Mouse (Mus musculus) megakaryocyte, embryonic 14.5 days (primary cell): ENCODE measurements around the gene Zfp248.

ENCODE experiments used
- FLI1 ChIP-seq: IDR thresholded peaks from 2 replicates; pipeline ENCODE4 v1.6.1; 2012; ENCODE audit warnings: low read length, inconsistent platforms, mixed read lengths
- GATA1 ChIP-seq: IDR thresholded peaks from 3 replicates; pipeline ENCODE4 v1.6.1; 2012; ENCODE audit warnings: mixed read lengths, low read length, inconsistent platforms, borderline replicate concordance

DNA sequence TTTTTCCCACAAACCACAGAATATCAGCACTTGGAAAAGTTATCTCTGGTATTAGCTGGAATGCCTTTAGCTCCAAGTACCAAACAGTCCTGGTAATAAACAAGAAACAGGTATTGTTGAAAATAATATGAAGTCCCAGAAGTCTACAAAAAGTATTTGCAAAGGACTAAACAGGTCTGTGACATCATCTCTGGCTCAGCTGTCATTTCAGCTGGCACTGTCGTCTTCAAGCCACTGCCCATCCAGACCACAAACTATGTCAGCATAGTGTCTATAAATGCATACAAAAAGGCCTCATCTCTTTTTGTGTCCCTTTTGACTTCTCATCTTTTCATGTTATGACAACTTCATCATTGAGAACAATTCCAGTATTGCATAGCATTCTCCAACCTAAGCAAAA is 28.7 kb downstream of the Zfp248 start:
- TF ChIP-seq GATA1: no peak
- TF ChIP-seq FLI1: no peak
